Mouse (Mus musculus): ENCODE data around the gene Ankdd1a.

DNA sequence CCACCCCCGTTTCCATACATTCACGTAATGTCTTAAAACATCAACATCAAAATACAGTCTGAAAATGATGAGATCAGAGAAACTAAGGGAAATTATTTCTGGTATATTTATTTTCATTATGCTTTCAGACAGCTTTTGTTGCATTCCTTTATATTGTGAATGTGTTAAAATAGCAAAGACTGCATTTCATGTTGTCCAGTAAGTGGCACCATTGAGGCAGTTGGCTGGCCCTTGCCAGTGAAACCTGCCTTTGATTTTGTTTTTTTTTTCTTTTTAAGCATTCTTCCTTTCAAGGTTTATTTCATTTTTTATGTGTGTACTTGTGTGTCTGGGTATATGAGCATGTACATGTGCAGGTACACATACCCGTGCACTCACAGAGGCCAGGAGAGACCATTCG is 75.3 kb downstream of the Ankdd1a start:
- TF ChIP-seq CTCF (IDR thresholded peaks at IDR 0.05; ENCODE audit: extremely low read depth, insufficient read depth, insufficient read length, insufficient replicate concordance): no peak
- TF ChIP-seq POLR2A (IDR thresholded peaks at IDR 0.05; ENCODE audit: low read depth, low read length): no peak
